In the genomic region with DNA sequence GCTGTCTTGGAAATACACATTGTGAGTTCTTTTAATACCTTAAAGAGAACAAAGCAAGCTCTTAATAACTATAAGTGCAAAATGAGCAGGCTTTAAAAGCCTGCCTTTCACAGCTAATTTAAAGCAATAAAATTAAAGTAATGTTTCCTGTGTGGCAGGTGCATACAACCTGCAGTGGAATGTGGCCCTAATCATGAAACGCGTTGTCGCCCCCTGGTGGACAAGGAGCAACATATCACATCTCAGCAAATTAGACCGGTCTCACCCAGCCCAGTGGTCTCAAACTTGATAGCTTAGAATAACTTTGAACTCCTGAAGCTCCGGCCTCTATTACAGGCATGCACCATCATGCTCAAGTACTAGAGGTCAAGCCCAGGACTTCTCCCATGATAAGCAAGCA, we compare ENCODE assay signal across 8 mouse cellular contexts. TPM values are rescaled to one million over a fixed set of nuclear protein-coding genes. Genes with fewer than 3 reads are reported as not detected.
A peak's percentile ranks its signal among the peaks of the same experiment; 100 is the strongest.
DNase-seq lines count a peak whose midpoint lies in the region; ATAC-seq and TF ChIP-seq lines count a peak whose summit lies in the region.

No protein-coding gene starts in this region.

- no peaks in the 10 kb centered on the region for H3K36me3 ChIP-seq in hindbrain, embryonic 14.5 days (replicated peaks; ENCODE audit: control insufficient read depth, insufficient read depth)
- H3K36me3 ChIP-seq in neural tube, embryonic 11.5 days (ENCODE audit: control insufficient read depth, insufficient read depth, low read length) = no peaks in the 10 kb centered on the region
- no peaks in the 10 kb centered on the region for H3K36me3 ChIP-seq in stomach, embryonic 16.5 days (ENCODE audit: control insufficient read depth, insufficient read depth, low read length)

- WGBS in hindbrain, embryonic 14.5 days = 9% methylated on average over 5 of the region's 5 CpGs
- WGBS in neural tube, embryonic 11.5 days = 7% methylated on average over 5 of the region's 5 CpGs
- 4% methylated on average over 5 of the region's 5 CpGs for WGBS in stomach, embryonic 16.5 days

- no peak for ATAC-seq in hindbrain, embryonic 14.5 days (ENCODE audit: low FRiP score)
- ATAC-seq in neural tube, embryonic 11.5 days (ENCODE audit: insufficient read depth, low FRiP score, low TSS enrichment) = no peak
- peak; percentile 37; the same call in 1 of the 2 replicates for ATAC-seq in stomach, embryonic 16.5 days (ENCODE audit: insufficient read depth, low FRiP score)

- H3K4me1 ChIP-seq in embryonic fibroblast, embryonic 13.5 days (ENCODE audit: control insufficient read depth, insufficient read depth, low read length) = no peaks in the 10 kb centered on the region
- no peaks in the 10 kb centered on the region for H3K4me1 ChIP-seq in hindbrain, embryonic 14.5 days (replicated peaks; ENCODE audit: control insufficient read depth, insufficient read depth, low read length)
- no peaks in the 10 kb centered on the region for H3K4me1 ChIP-seq in neural tube, embryonic 11.5 days (ENCODE audit: control insufficient read depth, insufficient read depth, low read length)
- H3K4me1 ChIP-seq in stomach, embryonic 16.5 days (ENCODE audit: control insufficient read depth, insufficient read depth, low read length) = no peaks in the 10 kb centered on the region

- H3K9me3 ChIP-seq in hindbrain, embryonic 14.5 days (ENCODE audit: control insufficient read depth, low read length) = no peaks in the 10 kb centered on the region
- no peaks in the 10 kb centered on the region for H3K9me3 ChIP-seq in neural tube, embryonic 11.5 days (ENCODE audit: control insufficient read depth, low read length)
- H3K9me3 ChIP-seq in stomach, embryonic 16.5 days (replicated peaks; ENCODE audit: control insufficient read depth, low read length) = no peaks in the 10 kb centered on the region

- H3K27ac ChIP-seq in embryonic fibroblast, embryonic 13.5 days (ENCODE audit: insufficient read depth, low read length) = no peak overlapping the region
- H3K27ac ChIP-seq in hindbrain, embryonic 14.5 days = no peak overlapping the region; the same call in 1 of the 2 replicates
- no peak overlapping the region for H3K27ac ChIP-seq in neural tube, embryonic 11.5 days (ENCODE audit: low read depth, low read length)
- H3K27ac ChIP-seq in stomach, embryonic 16.5 days (ENCODE audit: low read length) = no peak overlapping the region

- TF ChIP-seq POLR2A in embryonic fibroblast, embryonic 13.5 days (IDR thresholded peaks at IDR 0.05; ENCODE audit: low read depth, low read length) = no peak

- H3K4me2 ChIP-seq in hindbrain, embryonic 14.5 days (replicated peaks) = no peak overlapping the region
- no peak overlapping the region for H3K4me2 ChIP-seq in neural tube, embryonic 11.5 days (ENCODE audit: low read depth)
- no peak overlapping the region for H3K4me2 ChIP-seq in stomach, embryonic 16.5 days (ENCODE audit: low read depth, low read length)

- intact Hi-C loops in left cerebral cortex, postnatal 36 days (cut with DNase I) = loop anchor here (1.0 to 5.0 kb wide), 2 partner anchors 76 to 212 kb away; no protein-coding TSS in a partner anchor

- no peak overlapping the region for H3K4me3 ChIP-seq in embryonic fibroblast, embryonic 13.5 days (ENCODE audit: insufficient read depth, low read length)
- H3K4me3 ChIP-seq in hindbrain, embryonic 14.5 days (replicated peaks; ENCODE audit: low read length) = no peak overlapping the region
- H3K4me3 ChIP-seq in neural tube, embryonic 11.5 days (ENCODE audit: low read depth, low read length) = no peak overlapping the region
- no peak overlapping the region for H3K4me3 ChIP-seq in stomach, embryonic 16.5 days (replicated peaks; ENCODE audit: low read length)

- peak; percentile 87; the same call in 1 of the 2 replicates for TF ChIP-seq CTCF in embryonic fibroblast, embryonic 13.5 days (IDR thresholded peaks at IDR 0.05; ENCODE audit: borderline replicate concordance, insufficient read depth, low read length)

- H3K9ac ChIP-seq in hindbrain, embryonic 14.5 days = no peak overlapping the region
- no peak overlapping the region for H3K9ac ChIP-seq in neural tube, embryonic 11.5 days (ENCODE audit: low read length)
- H3K9ac ChIP-seq in stomach, embryonic 16.5 days (ENCODE audit: low read length) = no peak overlapping the region

- H3K27me3 ChIP-seq in hindbrain, embryonic 14.5 days (ENCODE audit: control insufficient read depth, insufficient read depth, low read length) = no peaks in the 10 kb centered on the region
- H3K27me3 ChIP-seq in neural tube, embryonic 11.5 days (ENCODE audit: control insufficient read depth, insufficient read depth, low read length) = no peaks in the 10 kb centered on the region
- H3K27me3 ChIP-seq in stomach, embryonic 16.5 days (ENCODE audit: control insufficient read depth, insufficient read depth, low read length) = no peaks in the 10 kb centered on the region

- DNase-seq in layer of hippocampus, adult 11-12 months (ENCODE audit: low spot score) = peak; percentile 69
- no peak for DNase-seq in layer of hippocampus, adult 9-11 months
- DNase-seq in adrenal gland, postnatal 4 days (ENCODE audit: low spot score in 2 of 2) = peak; percentile 24 to 64
- peak; percentile 87 for DNase-seq in hindbrain, embryonic 14.5 days (ENCODE audit: low spot score)
- peak; percentile 65 to 70 for DNase-seq in left cerebral cortex, postnatal 36 days (ENCODE audit: low spot score in 2 of 2)
- DNase-seq in neural tube, embryonic 11.5 days (ENCODE audit: low spot score) = peak; percentile 73

RNA-seq across cellular contexts. Expression of gene Rad9b, which starts 9.8 kb away (rescaled TPM):
- total RNA-seq in adrenal gland, postnatal 4 days (2021) = 1 to 10 TPM; 4.9 to 5.4 TPM
- polyA plus RNA-seq in embryonic fibroblast, embryonic 13.5 days (2011; ENCODE audit: insufficient read length, low read depth, missing spikeins) = 4.0 and 4.4 TPM in 2 replicates
- polyA plus RNA-seq in hindbrain, embryonic 14.5 days (2014; fragmentation: Nextera tagmentation; extraction: Ambion mirVana) = 15.5 and 16.2 TPM in 2 replicates
- 1 to 10 TPM; 2.8 to 4.6 TPM for total RNA-seq in left cerebral cortex, postnatal 36 days (2021)
- 6.9 and 9.3 TPM in 2 replicates for polyA plus RNA-seq in neural tube, embryonic 11.5 days (2014; fragmentation: Nextera tagmentation; extraction: Ambion mirVana)
- 10.7 and 10.8 TPM in 2 replicates for polyA plus RNA-seq in stomach, embryonic 16.5 days (2015; fragmentation: Nextera tagmentation; extraction: Ambion mirVana)

RNA-seq across cellular contexts. Expression of gene Vps29, which starts 9.9 kb away (rescaled TPM):
- 100 to 1,000 TPM; 127 to 134 TPM for total RNA-seq in adrenal gland, postnatal 4 days (2021)
- 138 and 165 TPM in 2 replicates for polyA plus RNA-seq in embryonic fibroblast, embryonic 13.5 days (2011; ENCODE audit: insufficient read length, low read depth, missing spikeins)
- polyA plus RNA-seq in hindbrain, embryonic 14.5 days (2014; fragmentation: Nextera tagmentation; extraction: Ambion mirVana) = 342 and 352 TPM in 2 replicates
- 100 to 1,000 TPM; 185 to 191 TPM for total RNA-seq in left cerebral cortex, postnatal 36 days (2021)
- 219 and 236 TPM in 2 replicates for polyA plus RNA-seq in neural tube, embryonic 11.5 days (2014; fragmentation: Nextera tagmentation; extraction: Ambion mirVana)
- 203 and 220 TPM in 2 replicates for polyA plus RNA-seq in stomach, embryonic 16.5 days (2015; fragmentation: Nextera tagmentation; extraction: Ambion mirVana)

RNA-seq across cellular contexts. Expression of gene Gpn3, which starts 27.4 kb away (rescaled TPM):
- 10 to 100 TPM; 34.9 to 41.1 TPM for total RNA-seq in adrenal gland, postnatal 4 days (2021)
- 16.7 and 19.1 TPM in 2 replicates for polyA plus RNA-seq in embryonic fibroblast, embryonic 13.5 days (2011; ENCODE audit: insufficient read length, low read depth, missing spikeins)
- polyA plus RNA-seq in hindbrain, embryonic 14.5 days (2014; fragmentation: Nextera tagmentation; extraction: Ambion mirVana) = 38.9 and 42.0 TPM in 2 replicates
- total RNA-seq in left cerebral cortex, postnatal 36 days (2021) = 10 to 100 TPM; 24.4 to 25.7 TPM
- 68.4 and 71.2 TPM in 2 replicates for polyA plus RNA-seq in neural tube, embryonic 11.5 days (2014; fragmentation: Nextera tagmentation; extraction: Ambion mirVana)
- polyA plus RNA-seq in stomach, embryonic 16.5 days (2015; fragmentation: Nextera tagmentation; extraction: Ambion mirVana) = 57.0 and 57.9 TPM in 2 replicates

RNA-seq across cellular contexts. Expression of gene Fam216a, which starts 27.9 kb away (rescaled TPM):
- 10 to 100 TPM; 43.4 to 45.3 TPM for total RNA-seq in adrenal gland, postnatal 4 days (2021)
- 50.6 and 57.2 TPM in 2 replicates for polyA plus RNA-seq in embryonic fibroblast, embryonic 13.5 days (2011; ENCODE audit: insufficient read length, low read depth, missing spikeins)
- polyA plus RNA-seq in hindbrain, embryonic 14.5 days (2014; fragmentation: Nextera tagmentation; extraction: Ambion mirVana) = 155 and 156 TPM in 2 replicates
- 10 to 100 TPM; 69.7 to 73.1 TPM for total RNA-seq in left cerebral cortex, postnatal 36 days (2021)
- polyA plus RNA-seq in neural tube, embryonic 11.5 days (2014; fragmentation: Nextera tagmentation; extraction: Ambion mirVana) = 115 and 116 TPM in 2 replicates
- 35.4 and 35.8 TPM in 2 replicates for polyA plus RNA-seq in stomach, embryonic 16.5 days (2015; fragmentation: Nextera tagmentation; extraction: Ambion mirVana)

RNA-seq across cellular contexts. Expression of gene Arpc3, which starts 47.4 kb away (rescaled TPM):
- 100 to 1,000 TPM; 164 to 180 TPM for total RNA-seq in adrenal gland, postnatal 4 days (2021)
- 275 and 314 TPM in 2 replicates for polyA plus RNA-seq in embryonic fibroblast, embryonic 13.5 days (2011; ENCODE audit: insufficient read length, low read depth, missing spikeins)
- 57.1 and 62.5 TPM in 2 replicates for polyA plus RNA-seq in hindbrain, embryonic 14.5 days (2014; fragmentation: Nextera tagmentation; extraction: Ambion mirVana)
- total RNA-seq in left cerebral cortex, postnatal 36 days (2021) = 100 to 1,000 TPM; 211 to 225 TPM
- polyA plus RNA-seq in neural tube, embryonic 11.5 days (2014; fragmentation: Nextera tagmentation; extraction: Ambion mirVana) = 65.8 and 67.4 TPM in 2 replicates
- polyA plus RNA-seq in stomach, embryonic 16.5 days (2015; fragmentation: Nextera tagmentation; extraction: Ambion mirVana) = 161 and 164 TPM in 2 replicates
